Mouse (Mus musculus) olfactory bulb, adult 2 months (tissue): ENCODE data around the gene Nfe2.

ENCODE experiments used
- CTCF ChIP-seq: fragments of 200-500 bp; IDR thresholded peaks from 2 replicates; pipeline ENCODE4 v1.5.1; 2012; ENCODE audit warnings: low read depth, mild to moderate bottlenecking, low read length, moderate library complexity; ENCODE audit not compliant: insufficient read depth
- POLR2A ChIP-seq: fragments of 200-500 bp; IDR thresholded peaks from 2 replicates; pipeline ENCODE4 v1.6.1; 2012; ENCODE audit warnings: mild to moderate bottlenecking, low read depth, low read length, moderate library complexity; ENCODE audit not compliant: insufficient read depth

DNA sequence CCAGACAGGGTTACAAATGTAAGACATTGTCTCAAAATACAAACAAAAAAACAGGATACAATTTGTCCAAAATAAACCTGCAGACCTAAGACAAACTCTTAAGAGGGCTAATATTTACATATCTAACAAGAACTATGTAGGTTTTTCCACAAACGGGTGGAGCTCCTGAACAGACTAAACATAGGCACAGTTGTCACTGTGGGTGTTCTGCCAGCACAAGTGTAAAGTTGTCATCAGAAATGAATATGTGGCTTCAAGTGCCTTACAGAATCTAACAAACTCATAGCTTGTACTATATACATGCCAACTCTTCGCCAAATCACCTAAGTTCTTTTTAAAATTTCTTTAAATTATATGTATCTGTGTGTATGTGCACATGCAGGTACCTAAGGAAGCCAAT is 25.1 kb downstream of the Nfe2 start:
- TF ChIP-seq CTCF (no peak), POLR2A (no peak)
